Mouse (Mus musculus) neural tube, embryonic 14.5 days (tissue): Measurements from ENCODE around the gene Ptges2. TPM values are rescaled to one million over a fixed set of nuclear protein-coding genes. Genes with fewer than 3 reads are reported as not detected.

Experiments
- ATAC-seq: fragments of 200-750 bp; cut with Nextera tagmentation; 2 replicates; pipeline ENCODE4 v1.8.0; 2017; ENCODE audit warnings: low read depth, mild to moderate bottlenecking, moderate TSS enrichment, moderate library complexity
- H3K27ac ChIP-seq: fragments of 300-500 bp; sonication (generic); 2 replicates; pipeline ENCODE4 v1.5.1; 2014; ENCODE audit warnings: low read depth, mild to moderate bottlenecking, control low read depth, low read length, moderate library complexity, mixed read lengths
- H3K27me3 ChIP-seq: fragments of 300-500 bp; sonication (generic); 2 replicates; pipeline ENCODE4 v1.6.1; 2014; ENCODE audit warnings: low read length; ENCODE audit not compliant: control insufficient read depth, insufficient read depth
- H3K36me3 ChIP-seq: fragments of 300-500 bp; sonication (generic); 2 replicates; pipeline ENCODE4 v1.6.1; 2014; ENCODE audit warnings: low read length, mixed read lengths; ENCODE audit not compliant: control insufficient read depth, insufficient read depth
- H3K4me1 ChIP-seq: fragments of 300-500 bp; sonication (generic); 2 replicates; pipeline ENCODE4 v1.6.1; 2014; ENCODE audit warnings: low read length; ENCODE audit not compliant: control insufficient read depth, insufficient read depth
- H3K4me2 ChIP-seq: fragments of 300-500 bp; sonication (generic); 2 replicates; pipeline ENCODE4 v1.6.1; 2014; ENCODE audit warnings: mild to moderate bottlenecking, low read depth, low read length, control low read depth
- H3K4me3 ChIP-seq: fragments of 300-500 bp; sonication (generic); 2 replicates; pipeline ENCODE4 v1.5.1; 2014; ENCODE audit warnings: low read depth, low read length, control low read depth, mixed read lengths
- H3K9ac ChIP-seq: fragments of 300-500 bp; sonication (generic); replicated peaks from 2 replicates; pipeline ENCODE4 v1.6.1; 2014; ENCODE audit warnings: low read depth, mild to moderate bottlenecking, control low read depth, low read length, mixed read lengths
- H3K9me3 ChIP-seq: fragments of 300-500 bp; sonication (generic); 2 replicates; pipeline ENCODE4 v1.6.1; 2016; ENCODE audit warnings: low read length; ENCODE audit not compliant: control insufficient read depth
- WGBS: fragments of 180-500 bp; shearing (Covaris S2); extraction: QIAGEN DNeasy Blood & Tissue Kit; methylation state at CpG from one replicate; pipeline ENCODE4 v1.1.7; 2014; 5-methylcytosine and 5-hydroxymethylcytosine counted together
- polyA plus RNA-seq: library from polyadenylated mRNA; unstranded; fragments of >200 nt; fragmentation: Nextera tagmentation; extraction: Ambion mirVana; gene quantifications from 2 replicates; pipeline ENCODE4 v1.2.1, GENCODE M21; 2014

Gene Ptges2
- 58.1 and 65.9 TPM in 2 replicates for polyA plus RNA-seq

GRCm38 (mm10) chr2:32395484-32395945, at the start of gene Ptges2:
Gene Ptges2 (plus strand): TSS chr2:32395896.
- 0% methylated on average over 31 of the region's 31 CpGs for WGBS
- peak; percentile 90 for ATAC-seq
- peak within 1 kb of the TSS; percentile 86 for H3K9ac ChIP-seq

GRCm38 (mm10) chr2:32347019-32347418, 48.7 kb upstream of the Ptges2 start:
- H3K27ac ChIP-seq: no peak overlapping the region
- no peaks in the 10 kb centered on the region for H3K27me3 ChIP-seq
- H3K9me3 ChIP-seq: no peaks in the 10 kb centered on the region
- H3K9ac ChIP-seq: no peak overlapping the region
- 73% methylated on average over 6 of the region's 6 CpGs for WGBS
- no peak overlapping the region for H3K4me3 ChIP-seq
- ATAC-seq: no peak
- H3K4me2 ChIP-seq: no peak overlapping the region
- H3K36me3 ChIP-seq: peaks cover 4% of the 10 kb centered on the region; the same call in 1 of the 2 replicates
- H3K4me1 ChIP-seq: peaks cover 16% of the 10 kb centered on the region

More at GRCm38 (mm10) chr2:32395484-32395945, at the start of gene Ptges2:
- peak within 1 kb of the TSS; percentile 75 for H3K27ac ChIP-seq
- H3K9me3 ChIP-seq: no peaks in the 10 kb centered on the region
- H3K36me3 ChIP-seq: peaks cover 8% of the 10 kb centered on the region; the same call in 1 of the 2 replicates
- H3K27me3 ChIP-seq: no peaks in the 10 kb centered on the region
- peak within 1 kb of the TSS; percentile 94 for H3K4me3 ChIP-seq
- H3K4me1 ChIP-seq: peaks cover 13% of the 10 kb centered on the region
- H3K4me2 ChIP-seq: peak within 1 kb of the TSS; percentile 72

- WGBS: 90% methylated on average over 11 of the region's 11 CpGs
- Histone ChIP-seq H3K36me3 (peaks cover 4% of the 10 kb centered on the region; the same call in 1 of the 2 replicates), H3K9me3 (no peaks in the 10 kb centered on the region), H3K27ac (no peak overlapping the region), H3K9ac (no peak overlapping the region), H3K4me1 (peaks cover 13% of the 10 kb centered on the region), H3K4me3 (no peak overlapping the region), H3K27me3 (peaks cover 2% of the 10 kb centered on the region; the same call in 1 of the 2 replicates), H3K4me2 (no peak overlapping the region)
- no peak for ATAC-seq
These were observed 47.4 kb upstream of the Ptges2 start for GRCm38 (mm10) chr2:32348311-32348710.

DNA sequence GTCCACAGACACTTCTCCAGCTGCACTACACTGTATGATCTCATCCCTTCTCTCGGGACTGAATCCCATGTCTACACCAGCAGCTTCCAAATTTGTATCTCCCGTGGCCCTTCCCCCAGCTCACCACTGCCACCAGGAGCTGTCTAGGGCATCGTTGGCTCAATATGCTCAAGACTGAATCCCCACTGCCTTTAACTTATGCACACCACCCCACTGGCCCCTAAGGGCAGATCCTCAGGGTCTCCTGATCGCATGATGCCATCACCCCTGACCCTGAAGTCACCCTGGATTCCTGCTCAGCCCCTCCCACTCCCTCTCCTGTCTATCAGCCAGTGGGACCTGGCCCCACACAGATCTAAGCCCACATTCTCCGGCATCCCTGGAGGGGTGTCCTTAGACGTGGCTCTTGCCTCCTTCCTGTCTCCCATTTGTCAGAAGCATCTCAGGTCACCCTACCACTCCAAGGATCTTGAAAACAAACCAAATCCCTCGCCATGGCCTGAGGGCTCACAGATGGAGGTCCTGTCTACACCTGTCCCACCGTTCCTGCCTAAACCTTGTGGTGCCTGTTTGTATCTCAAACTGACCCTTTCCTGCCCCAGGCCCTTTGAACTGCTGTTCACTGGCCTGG, 46.0 kb upstream of the Ptges2 start:
- Histone ChIP-seq H3K36me3 (peaks cover 4% of the 10 kb centered on the region; the same call in 1 of the 2 replicates), H3K4me2 (no peak overlapping the region), H3K27ac (no peak overlapping the region), H3K4me3 (no peak overlapping the region), H3K27me3 (peaks cover 2% of the 10 kb centered on the region; the same call in 1 of the 2 replicates), H3K9ac (no peak overlapping the region), H3K4me1 (peaks cover 13% of the 10 kb centered on the region), H3K9me3 (no peaks in the 10 kb centered on the region)
- no peak for ATAC-seq
- WGBS: 68% methylated on average over 8 of the region's 8 CpGs

- Histone ChIP-seq H3K4me3 (no peak overlapping the region), H3K27ac (no peak overlapping the region), H3K4me2 (peak overlapping the region; percentile 4; the same call in 1 of the 2 replicates), H3K4me1 (peaks cover 13% of the 10 kb centered on the region), H3K27me3 (peaks cover 2% of the 10 kb centered on the region; the same call in 1 of the 2 replicates), H3K36me3 (peaks cover 4% of the 10 kb centered on the region; the same call in 1 of the 2 replicates), H3K9me3 (no peaks in the 10 kb centered on the region), H3K9ac (no peak overlapping the region; the same call in 1 of the 2 replicates)
- WGBS: 48% methylated on average over 13 of the region's 13 CpGs
- no peak for ATAC-seq
These were observed 45.1 kb upstream of the Ptges2 start for GRCm38 (mm10) chr2:32350471-32351051.

- Histone ChIP-seq H3K4me1 (peaks cover 13% of the 10 kb centered on the region), H3K4me3 (peak overlapping the region; percentile 76), H3K9me3 (no peaks in the 10 kb centered on the region), H3K9ac (peak overlapping the region; percentile 94), H3K27ac (peak overlapping the region; percentile 94), H3K4me2 (peak overlapping the region; percentile 66), H3K36me3 (peaks cover 4% of the 10 kb centered on the region; the same call in 1 of the 2 replicates), H3K27me3 (peaks cover 2% of the 10 kb centered on the region; the same call in 1 of the 2 replicates)
- 50% methylated on average over 9 of the region's 9 CpGs for WGBS
- no peak for ATAC-seq
These were observed 44.2 kb upstream of the Ptges2 start for GRCm38 (mm10) chr2:32351471-32351961.

- Histone ChIP-seq H3K9ac (peak within 1 kb of the TSS; percentile 94), H3K27me3 (peaks cover 2% of the 10 kb centered on the region; the same call in 1 of the 2 replicates), H3K27ac (peak within 1 kb of the TSS; percentile 94), H3K4me1 (peaks cover 13% of the 10 kb centered on the region), H3K4me3 (peak within 1 kb of the TSS; percentile 76), H3K4me2 (peak within 1 kb of the TSS; percentile 66), H3K36me3 (no peaks in the 10 kb centered on the region), H3K9me3 (no peaks in the 10 kb centered on the region)
- whole genome bisulfite sequencing: under 1% methylated on average over 31 of the region's 52 CpGs
- peak; percentile 67 for ATAC-seq
These were observed 43.3 kb upstream of the Ptges2 start, which contains the start of gene Ciz1 for GRCm38 (mm10) chr2:32352151-32353006. Gene Ciz1 (plus strand): TSS chr2:32352327.

DNA sequence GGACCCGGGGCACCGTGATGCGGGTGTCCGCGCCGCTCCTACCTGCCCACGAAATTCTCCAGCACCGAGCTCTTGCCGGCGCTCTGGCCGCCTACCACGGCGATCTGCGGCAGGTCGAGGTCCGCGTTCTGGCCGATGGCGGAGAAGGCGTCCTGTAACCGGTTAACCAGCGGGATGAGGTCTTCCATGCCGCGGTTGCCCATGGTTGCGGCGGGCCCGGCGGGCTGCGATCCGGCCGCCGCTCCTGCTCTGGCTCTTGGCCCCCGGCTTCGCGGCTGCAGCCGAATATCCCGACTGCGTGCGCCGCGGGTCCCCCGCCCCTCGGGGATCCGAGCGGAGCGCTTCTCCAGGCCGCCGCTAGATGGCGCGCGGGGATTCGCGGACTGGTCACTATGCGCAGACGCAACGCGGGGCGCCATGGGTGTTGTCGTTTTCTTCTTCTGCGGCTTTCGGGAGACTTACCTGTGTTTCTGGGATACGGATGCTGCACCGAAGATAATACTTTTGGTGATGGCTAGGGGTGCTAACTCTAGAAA, 42.6 kb upstream of the Ptges2 start, which contains the start of gene Dnm1:
Dnm1 (minus strand) TSS at position 332 of the 536 bp plus-strand sequence.
- Histone ChIP-seq H3K4me3 (peak within 1 kb of the TSS; percentile 76), H3K36me3 (no peaks in the 10 kb centered on the region)
- under 1% methylated on average over 63 of the region's 63 CpGs for WGBS

More for the DNA sequence above, 42.6 kb upstream of the Ptges2 start, which contains the start of gene Dnm1:
- peak within 1 kb of the TSS; percentile 94 for H3K27ac ChIP-seq
- no peaks in the 10 kb centered on the region for H3K9me3 ChIP-seq
- H3K9ac ChIP-seq: peak within 1 kb of the TSS; percentile 94
- H3K27me3 ChIP-seq: peaks cover 2% of the 10 kb centered on the region; the same call in 1 of the 2 replicates
- H3K4me2 ChIP-seq: peak within 1 kb of the TSS; percentile 66
- peaks cover 13% of the 10 kb centered on the region for H3K4me1 ChIP-seq
- ATAC-seq: peak; percentile 72
